In the genomic region with DNA sequence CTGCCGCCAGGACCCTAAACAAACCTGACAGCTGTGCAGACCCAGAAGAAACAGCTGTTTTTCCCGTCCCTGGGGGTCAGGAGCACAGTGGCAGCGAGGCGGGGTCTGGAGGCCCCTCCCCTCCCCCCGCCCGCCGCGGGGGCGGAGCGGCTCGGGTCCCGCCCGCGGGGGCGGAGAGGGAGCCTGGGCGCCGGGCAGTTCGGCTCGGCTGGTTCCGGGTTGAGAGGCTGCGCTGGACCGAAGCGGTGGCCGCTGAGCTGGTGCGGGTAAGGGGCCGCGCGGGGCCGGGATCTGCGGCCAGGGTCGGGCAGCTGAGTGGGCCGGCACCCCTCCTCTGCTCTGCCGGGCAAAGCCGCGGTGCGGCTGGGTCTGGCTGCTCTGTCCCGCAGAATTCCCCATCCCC, we compare ENCODE assay signal across 8 mouse cellular contexts. TPM values are rescaled to one million over a fixed set of nuclear protein-coding genes. Genes with fewer than 3 reads are reported as not detected.
DNase-seq lines count a peak whose midpoint lies in the region; ATAC-seq and TF ChIP-seq lines count a peak whose summit lies in the region.

Gene Trim62 (plus strand): TSS at position 202 of the 403 bp plus-strand sequence.

- no peaks in the 10 kb centered on the region for H3K27me3 ChIP-seq in embryonic facial prominence, embryonic 13.5 days
- peaks cover 53% of the 10 kb centered on the region for H3K27me3 ChIP-seq in liver, embryonic 11.5 days (replicated peaks; ENCODE audit: control insufficient read depth, insufficient read depth, low read length)
- peaks cover 21% of the 10 kb centered on the region for H3K27me3 ChIP-seq in myocyte (ENCODE audit: control insufficient read depth, insufficient read depth, insufficient read length)
- peaks cover 3% of the 10 kb centered on the region for H3K27me3 ChIP-seq in splenic B cell, adult 2 months (ENCODE audit: control insufficient read depth, insufficient read depth, low read length, poor library complexity, severe bottlenecking)

- peak within 1 kb of the TSS; percentile 27 for H3ac ChIP-seq in myocyte (ENCODE audit: control insufficient read depth, insufficient read length)

- H3K79me2 ChIP-seq in myocyte (ENCODE audit: control insufficient read depth, insufficient read depth), result no peaks in the 10 kb centered on the region

- peak; percentile 73 for ATAC-seq in embryonic facial prominence, embryonic 13.5 days (ENCODE audit: insufficient number of reproducible peaks, insufficient read depth, low FRiP score, low TSS enrichment, low read depth)
- ATAC-seq in liver, embryonic 11.5 days (replicated peaks; ENCODE audit: low FRiP score), result peak; percentile 79

- peak within 1 kb of the TSS; percentile 83 for H3K4me3 ChIP-seq in embryonic facial prominence, embryonic 13.5 days
- peak within 1 kb of the TSS; percentile 69 for H3K4me3 ChIP-seq in liver, embryonic 11.5 days (ENCODE audit: low read depth, low read length)
- peak within 1 kb of the TSS; percentile 18 for H3K4me3 ChIP-seq in myocyte

- peaks cover 12% of the 10 kb centered on the region for H3K36me3 ChIP-seq in embryonic facial prominence, embryonic 13.5 days
- no peaks in the 10 kb centered on the region for H3K36me3 ChIP-seq in liver, embryonic 11.5 days (ENCODE audit: control insufficient read depth, insufficient read depth, low read length)
- no peaks in the 10 kb centered on the region for H3K36me3 ChIP-seq in myocyte (ENCODE audit: control insufficient read depth, insufficient read depth)
- no peaks in the 10 kb centered on the region for H3K36me3 ChIP-seq in splenic B cell, adult 2 months (ENCODE audit: control insufficient read depth, insufficient read depth, low read length, poor library complexity, severe bottlenecking)

- H3K4me2 ChIP-seq in embryonic facial prominence, embryonic 13.5 days, result peak within 1 kb of the TSS; percentile 97
- peak within 1 kb of the TSS; percentile 100 for H3K4me2 ChIP-seq in liver, embryonic 11.5 days
- peak within 1 kb of the TSS; percentile 96 for H3K4me2 ChIP-seq in myocyte (ENCODE audit: low read depth)

- TF ChIP-seq POLR2A in myocyte (IDR thresholded peaks at IDR 0.05; ENCODE audit: insufficient read length, low read depth), result peak; percentile 60

- peak within 1 kb of the TSS; percentile 49; the same call in 1 of the 2 replicates for H3K27ac ChIP-seq in embryonic facial prominence, embryonic 13.5 days
- H3K27ac ChIP-seq in liver, embryonic 11.5 days (ENCODE audit: low read depth, low read length), result no peak within 1 kb of the TSS

- peak within 1 kb of the TSS; percentile 82 for H3K9ac ChIP-seq in embryonic facial prominence, embryonic 13.5 days
- peak within 1 kb of the TSS; percentile 55 for H3K9ac ChIP-seq in liver, embryonic 11.5 days (ENCODE audit: low read depth, low read length)

- peaks cover 5% of the 10 kb centered on the region; the same call in 1 of the 2 replicates for H3K9me3 ChIP-seq in embryonic facial prominence, embryonic 13.5 days
- no peaks in the 10 kb centered on the region for H3K9me3 ChIP-seq in liver, embryonic 11.5 days (ENCODE audit: control insufficient read depth, low read length)

- WGBS in embryonic facial prominence, embryonic 13.5 days, result under 1% methylated on average over 37 of the region's 37 CpGs
- under 1% methylated on average over 37 of the region's 37 CpGs for WGBS in liver, embryonic 11.5 days

- peak; percentile 48 to 68 for DNase-seq in left cerebral cortex, adult 18-20 months (ENCODE audit: low spot score in 2 of 2)
- no peak for DNase-seq in left cerebral cortex, adult 11 months (ENCODE audit: low spot score)
- peak; percentile 76 to 80 for DNase-seq in heart, adult 9 months (ENCODE audit: low spot score in 2 of 2)
- peak; percentile 73 for DNase-seq in kidney, adult 9 months
- peak; percentile 77 for DNase-seq in liver, embryonic 11.5 days (ENCODE audit: low spot score)
- peak; percentile 65 for DNase-seq in splenic B cell, adult 2 months (ENCODE audit: low read depth, low spot score)

- H3K4me1 ChIP-seq in embryonic facial prominence, embryonic 13.5 days, result peaks cover 64% of the 10 kb centered on the region
- peaks cover 10% of the 10 kb centered on the region for H3K4me1 ChIP-seq in liver, embryonic 11.5 days (replicated peaks; ENCODE audit: control insufficient read depth, insufficient read depth, low read length)

TF ChIP-seq in myocyte, 11 proteins besides CTCF, POLR2A, EP300 and RAD21:
- TF ChIP-seq MYOG (IDR thresholded peaks at IDR 0.05; ENCODE audit: control insufficient read depth in 1 of 3, insufficient read depth in 1 of 3, insufficient read length in 2 of 3, low read depth in 2 of 3) (peak in 1 of 3 experiments; percentile 42), POLR2AphosphoS2 (IDR thresholded peaks at IDR 0.05; ENCODE audit: insufficient read length, low read depth) (peak; percentile 27), SRF (IDR thresholded peaks at IDR 0.05; ENCODE audit: control insufficient read depth, insufficient read length, low read depth) (no peak), TCF3 (IDR thresholded peaks at IDR 0.05; ENCODE audit: insufficient read length, low read depth) (no peak), MAX (IDR thresholded peaks at IDR 0.05; ENCODE audit: low read depth) (no peak), E2F4 (IDR thresholded peaks at IDR 0.05; ENCODE audit: insufficient read depth) (no peak), TCF12 (IDR thresholded peaks at IDR 0.05; ENCODE audit: insufficient read depth, poor library complexity, severe bottlenecking) (no peak), USF1 (IDR thresholded peaks at IDR 0.05; ENCODE audit: low read depth) (no peak), CEBPB (IDR thresholded peaks at IDR 0.05; ENCODE audit: insufficient read depth, poor library complexity, severe bottlenecking) (no peak), REST (IDR thresholded peaks at IDR 0.05; ENCODE audit: insufficient read depth, insufficient read length) (no peak), MYOD1 (IDR thresholded peaks at IDR 0.05; ENCODE audit: control insufficient read depth in 1 of 3, insufficient read length in 2 of 3, low read depth in 2 of 3) (peak in 2 of 3 experiments; percentile 58 to 63)

RNA-seq across cellular contexts. Expression of gene Trim62, which starts in this region (rescaled TPM):
- 10 to 100 TPM; 17.8 to 19.1 TPM for total RNA-seq in left cerebral cortex, adult 18-20 months (2021)
- 8.2 and 11.0 TPM in 2 replicates for polyA plus RNA-seq in embryonic facial prominence, embryonic 13.5 days (2015; fragmentation: Nextera tagmentation; extraction: Ambion mirVana)
- 3.0 and 4.3 TPM in 2 replicates for polyA plus RNA-seq in liver, embryonic 11.5 days (2014; fragmentation: Nextera tagmentation; extraction: Ambion mirVana)
- polyA plus RNA-seq in myocyte (2012; fragmentation: generic; extraction: Trizol), result 0.65 TPM

Comparison
In these comparisons a context has a peak if more than half of its experiments do, and no peak if none do; other contexts are left out.
1. H3K4me3 ChIP-seq: peak in every context shown above with its lines; median percentile 83 in embryonic facial prominence, embryonic 13.5 days; 69 in liver, embryonic 11.5 days; 18 in myocyte.